Mouse (Mus musculus): ENCODE measurements around the gene Sdccag8.
A peak's percentile ranks its signal among the peaks of the same experiment; 100 is the strongest.

Gene Sdccag8

DNA sequence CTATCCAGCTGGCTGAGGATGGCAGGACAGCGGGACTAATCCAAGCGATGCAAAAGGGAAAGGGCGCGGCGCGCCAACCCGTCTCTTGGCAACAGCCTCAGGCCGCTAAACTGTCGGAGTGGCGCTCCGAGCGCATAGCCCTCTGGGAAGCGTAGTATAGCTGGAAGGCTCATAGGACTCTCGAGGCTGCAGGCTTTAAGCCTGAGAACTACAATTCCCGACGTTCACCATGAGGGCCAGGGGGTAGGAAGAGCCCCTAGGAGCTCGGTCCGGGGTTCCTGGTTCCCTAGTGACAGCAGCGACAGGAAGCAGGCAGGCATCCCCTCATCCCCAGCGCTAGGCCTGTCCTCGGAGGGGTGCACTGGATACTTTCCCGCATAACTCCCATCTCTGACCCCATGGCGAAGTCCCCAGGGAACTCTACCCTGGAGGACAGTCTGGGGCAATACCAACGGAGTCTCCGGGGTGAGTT is at the start of gene Sdccag8:
TSS of gene Sdccag8 (plus strand) at position 70 of the 472 bp plus-strand sequence.
- peak; percentile 91 for DNase-seq (ENCODE audit: low spot score)

- no peak for DNase-seq (ENCODE audit: low spot score)
These were observed 39.9 kb upstream of the Sdccag8 start for GRCm38 (mm10) chr1:176774533-176774932.

- no peak for DNase-seq (ENCODE audit: low spot score)
These were observed 25.1 kb upstream of the Sdccag8 start for GRCm38 (mm10) chr1:176789326-176789725.

DNA sequence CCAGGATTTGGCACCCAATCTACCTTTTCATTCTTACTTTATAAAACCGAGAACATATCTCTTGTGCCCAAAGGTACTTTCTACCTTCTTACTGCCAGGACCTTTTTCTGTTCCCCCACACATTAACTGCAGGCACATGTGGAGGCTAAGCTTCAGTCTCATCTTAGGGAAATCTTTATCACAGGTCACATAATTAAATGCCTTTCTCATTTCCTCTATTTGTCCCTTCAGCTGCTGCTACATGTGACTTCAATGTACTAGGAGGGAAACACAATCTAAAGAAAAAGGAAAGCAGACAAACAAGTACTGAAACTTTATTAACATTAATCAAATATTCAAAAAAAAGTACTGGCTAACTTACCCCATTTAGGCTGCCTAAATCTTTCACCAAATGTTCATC is 22.3 kb upstream of the Sdccag8 start:
- DNase-seq (ENCODE audit: low spot score), result no peak

DNA sequence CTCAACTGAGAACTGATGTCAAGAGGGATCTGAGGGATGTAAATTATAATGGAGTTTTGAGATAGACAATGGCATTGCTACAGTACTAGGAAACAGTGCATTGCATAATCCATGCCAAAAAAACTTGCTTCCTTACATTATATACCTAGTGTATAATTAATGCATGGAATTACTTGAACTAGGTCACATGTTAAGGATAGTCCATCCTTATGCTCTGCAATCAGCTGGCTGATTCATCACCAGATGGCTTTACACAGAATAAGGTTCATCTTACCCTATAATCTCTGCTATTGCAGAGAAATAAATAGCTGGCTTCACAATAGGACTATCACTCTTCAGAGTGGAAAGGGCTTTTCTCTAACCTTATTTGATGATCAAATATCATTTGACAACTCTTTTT is 15.8 kb upstream of the Sdccag8 start:
- no peak for DNase-seq (ENCODE audit: low spot score)

- no peak for DNase-seq (ENCODE audit: low spot score)
These were observed 13.6 kb upstream of the Sdccag8 start for GRCm38 (mm10) chr1:176800728-176801365.

DNA sequence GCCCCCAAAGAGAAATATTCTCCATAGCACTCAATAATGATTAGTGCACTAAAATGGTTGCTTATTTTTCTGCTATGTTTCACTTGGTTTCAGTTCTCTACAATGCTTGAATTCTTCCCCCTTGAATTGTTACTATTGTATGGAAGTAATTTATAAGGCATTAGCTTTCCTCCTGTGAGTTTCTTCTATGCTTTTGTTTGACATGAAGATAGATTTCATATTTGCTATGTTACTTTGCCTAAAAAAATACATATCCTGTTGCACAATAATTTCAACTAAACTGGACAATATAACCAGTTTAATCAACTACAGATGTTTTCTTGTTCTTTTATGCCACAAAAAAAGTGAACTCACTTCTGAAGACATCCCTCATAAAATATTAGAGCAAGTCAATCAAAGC is 4.3 kb upstream of the Sdccag8 start:
- no peak for DNase-seq (ENCODE audit: low spot score)

- DNase-seq (ENCODE audit: low spot score), result no peak
These were observed 2.6 kb upstream of the Sdccag8 start for GRCm38 (mm10) chr1:176811892-176812291.

- DNase-seq (ENCODE audit: low spot score), result no peak
These were observed 1.8 kb upstream of the Sdccag8 start for GRCm38 (mm10) chr1:176812491-176813291.

- DNase-seq (ENCODE audit: low spot score), result peak; percentile 44
These were observed 996 bp upstream of the Sdccag8 start for GRCm38 (mm10) chr1:176813292-176814035.

- DNase-seq (ENCODE audit: low spot score), result peak; percentile 82
These were observed 432 bp upstream of the Sdccag8 start, which contains the start of gene Cep170 for GRCm38 (mm10) chr1:176814036-176814420. Cep170 (minus strand) TSS chr1:176814067.

- no peak for DNase-seq (ENCODE audit: low spot score)
These were observed 2.3 kb downstream of the Sdccag8 start for GRCm38 (mm10) chr1:176816728-176817127.

DNA sequence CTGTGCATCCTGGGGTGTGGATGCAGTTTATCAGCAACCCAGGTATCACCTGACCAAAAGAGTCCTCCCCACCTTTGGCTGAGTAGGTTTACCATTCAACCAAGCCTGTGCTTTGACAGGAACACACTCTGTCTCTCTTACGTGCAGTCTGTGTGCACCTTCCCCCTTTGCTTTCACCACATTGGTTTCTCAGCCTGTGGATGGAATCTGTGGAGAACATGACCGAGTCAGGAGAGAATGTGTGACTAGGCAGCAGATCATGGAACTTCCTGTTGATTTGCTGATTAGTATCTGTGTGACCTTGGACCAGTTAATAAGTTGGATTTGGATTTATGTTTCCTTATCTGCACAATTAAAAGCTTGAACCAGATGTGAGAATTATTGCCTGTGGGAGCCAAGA is 3.7 kb downstream of the Sdccag8 start:
- no peak for DNase-seq (ENCODE audit: low spot score)

- no peak for DNase-seq (ENCODE audit: low spot score)
These were observed 4.3 kb downstream of the Sdccag8 start for GRCm38 (mm10) chr1:176818763-176819162.

- DNase-seq (ENCODE audit: low spot score), result peak; percentile 50
These were observed 7.5 kb downstream of the Sdccag8 start for GRCm38 (mm10) chr1:176821929-176822328.

DNA sequence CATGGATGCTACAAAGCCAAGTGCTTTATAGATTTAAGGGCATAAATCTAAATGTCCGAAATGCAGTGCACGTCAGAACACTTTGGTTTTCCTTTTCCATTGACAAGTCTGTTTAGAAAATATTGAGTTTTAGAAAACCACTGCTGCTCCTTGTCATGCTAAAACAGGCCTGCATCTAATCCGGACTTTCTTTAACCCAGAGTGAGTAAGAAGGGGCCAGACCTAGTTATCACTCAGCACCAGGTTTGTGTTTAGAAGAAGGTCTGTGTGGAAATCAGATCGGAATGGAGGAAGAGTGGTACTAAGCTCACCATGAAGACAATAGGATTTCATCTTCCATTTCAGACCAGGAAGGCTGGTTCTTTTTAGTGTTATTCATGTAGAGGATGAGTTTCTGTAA is 8.5 kb downstream of the Sdccag8 start:
- DNase-seq (ENCODE audit: low spot score), result peak; percentile 44

- no peak for DNase-seq (ENCODE audit: low spot score)
These were observed 9.4 kb downstream of the Sdccag8 start for GRCm38 (mm10) chr1:176823889-176824288.

DNA sequence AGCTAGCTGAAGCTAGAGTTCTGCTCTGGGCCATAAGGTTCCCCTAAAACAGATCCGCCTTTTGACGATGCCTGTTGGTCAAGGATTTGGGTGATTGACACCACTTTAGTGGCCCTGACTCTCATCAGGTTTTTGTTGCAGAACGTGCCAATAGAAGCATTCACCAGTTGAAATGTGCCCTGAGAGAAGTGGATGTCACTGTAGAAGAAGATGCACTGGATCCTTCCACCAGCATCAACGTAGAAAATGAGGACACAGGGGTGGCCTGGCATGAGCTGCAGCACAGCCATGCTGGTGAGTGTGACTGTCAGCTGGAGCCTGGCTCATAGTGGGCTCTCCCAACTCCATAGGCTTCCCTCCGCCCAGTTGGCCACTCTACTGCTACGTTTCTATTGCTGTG is 10.2 kb downstream of the Sdccag8 start:
- no peak for DNase-seq (ENCODE audit: low spot score)

- DNase-seq (ENCODE audit: low spot score), result no peak
These were observed 10.6 kb downstream of the Sdccag8 start for GRCm38 (mm10) chr1:176825084-176825483.

DNA sequence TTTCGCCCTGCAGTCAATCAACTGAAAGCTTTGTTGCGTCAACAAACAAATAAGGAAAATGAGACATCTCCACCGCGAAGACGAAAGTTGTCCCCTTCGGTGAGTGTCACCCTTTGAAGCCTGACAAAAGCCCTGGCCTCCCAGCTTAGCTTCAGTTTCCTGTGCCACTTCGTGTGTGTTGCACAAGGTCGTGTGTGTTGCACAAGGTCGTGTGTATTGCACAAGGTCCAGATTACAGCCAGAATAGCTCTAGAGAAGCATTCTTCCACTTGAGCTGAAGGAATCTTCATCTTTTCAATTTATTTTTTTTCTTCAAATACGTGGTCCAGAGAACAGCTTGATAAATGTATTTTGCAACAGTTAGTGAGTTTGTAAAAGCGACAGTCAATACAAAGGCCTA is 11.7 kb downstream of the Sdccag8 start:
- DNase-seq (ENCODE audit: low spot score), result no peak

- no peak for DNase-seq (ENCODE audit: low spot score)
These were observed 12.5 kb downstream of the Sdccag8 start for GRCm38 (mm10) chr1:176826931-176827330.

GRCm38 (mm10) chr1:176827365-176827764 is 12.9 kb downstream of the Sdccag8 start:
- no peak for DNase-seq (ENCODE audit: low spot score)
